In genomic region chr16:58589444-58589843, GRCm38 (mm10) we compare ENCODE assay signal across 24 mouse cellular contexts. TPM values are rescaled to one million over a fixed set of nuclear protein-coding genes. Genes with fewer than 3 reads are reported as not detected.
DNase-seq lines count a peak whose midpoint lies in the region; TF ChIP-seq lines count a peak whose summit lies in the region.
"Had no signal": no experiment of that assay in that cellular context is flagged by ENCODE, and none has a peak within 500 bp of the region (broad histone marks: within the 10 kb centered on the region; RNA-seq: fewer than 3 reads in every experiment).

No protein-coding gene starts in this region.

- peaks cover 0 to 7% of the 10 kb centered on the region in 2 experiments; a peak in 3 of 4 replicates for H3K4me1 ChIP-seq in CH12.LX (ENCODE audit: control insufficient read depth in 1 of 2, insufficient read depth in 2 of 2)

- H3K36me3 ChIP-seq in CH12.LX (replicated peaks in 1 of 2; ENCODE audit: control insufficient read depth in 1 of 2, insufficient read depth in 1 of 2, low read length in 1 of 2): no peaks in the 10 kb centered on the region
- H3K36me3 ChIP-seq: G1E had no signal

- no peak for TF ChIP-seq EP300 in CH12.LX (IDR thresholded peaks at IDR 0.05; ENCODE audit: low read length)

- H3K4me3 ChIP-seq in CH12.LX (replicated peaks in 1 of 3; ENCODE audit: low read depth in 2 of 3, low read length in 2 of 3, poor library complexity in 1 of 3): no peak overlapping the region

- H3K4me2 ChIP-seq in CH12.LX (ENCODE audit: insufficient read depth, low read depth, poor library complexity, severe bottlenecking): no peak overlapping the region

- no peaks in the 10 kb centered on the region for H3K79me2 ChIP-seq in CH12.LX (replicated peaks; ENCODE audit: control insufficient read depth, extremely low read depth, insufficient read depth, poor library complexity, severe bottlenecking)

- dilution Hi-C loops in CH12.LX (cut with MboI; ENCODE audit: extremely low pct_ligation_motif_present, extremely low pct_unique_long_range_greater_than_20kb, low sequenced_read_pairs): no loop called here

- in situ Hi-C loops in CH12.LX (cut with MboI; ENCODE audit: low pct_ligation_motif_present, low pct_unique_long_range_greater_than_20kb, low sequenced_read_pairs): no loop called here

- peak; percentile 39 for DNase-seq in CH12.LX (ENCODE audit: extremely low read depth)
- DNase-seq in left cerebral cortex, adult 18-20 months (ENCODE audit: low spot score in 2 of 2): no peak
- DNase-seq: adrenal gland, adult 2 months; adrenal gland, adult 8-10 months; adrenal gland, postnatal 10 days; adrenal gland, postnatal 14 days; adrenal gland, postnatal 25 days; adrenal gland, postnatal 36 days; B cell, adult 2 months; cerebellum, adult 11 months; cerebellum, adult 11-12 months; cerebellum, adult 18-20 months; cerebellum, adult 2 months; cerebellum, adult 8-10 months had no signal

- TF ChIP-seq POLR2A in CH12.LX (IDR thresholded peaks at IDR 0.05; ENCODE audit: low read depth, low read length): no peak

- H3K27ac ChIP-seq in CH12.LX (ENCODE audit: insufficient read depth, low read depth): no peak overlapping the region

- no peaks in the 10 kb centered on the region for H3K27me3 ChIP-seq in CH12.LX (replicated peaks)
- H3K27me3 ChIP-seq: Patski had no signal

- no peak for TF ChIP-seq CTCF in CH12.LX (conservative IDR thresholded peaks at IDR 0.05 in 1 of 2, IDR thresholded peaks at IDR 0.05 in 1 of 2; ENCODE audit: low read depth in 2 of 2, low read length in 2 of 2)

- TF ChIP-seq RAD21 in CH12.LX (IDR thresholded peaks at IDR 0.05; ENCODE audit: low read depth, low read length): no peak

- peaks cover 8% of the 10 kb centered on the region for H3K9me3 ChIP-seq in CH12.LX (replicated peaks; ENCODE audit: low read length)
- H3K9me3 ChIP-seq: G1E had no signal

- no peak overlapping the region for H3K9ac ChIP-seq in CH12.LX (ENCODE audit: insufficient read depth, low read depth)

TF ChIP-seq in CH12.LX, 34 proteins besides CTCF, POLR2A, EP300 and RAD21:
- TF ChIP-seq GABPA (IDR thresholded peaks at IDR 0.05; ENCODE audit: insufficient replicate concordance, low read depth, low read length) (no peak), BHLHE40 (IDR thresholded peaks at IDR 0.05; ENCODE audit: low read depth, low read length) (no peak), MAFK (IDR thresholded peaks at IDR 0.05; ENCODE audit: insufficient replicate concordance, low read length) (no peak), CHD1 (IDR thresholded peaks at IDR 0.05; ENCODE audit: low read depth, low read length) (peak; percentile 99), TCF12 (IDR thresholded peaks at IDR 0.05; ENCODE audit: low read depth, low read length) (peak; percentile 16; the same call in 1 of the 2 replicates), SIN3A (IDR thresholded peaks at IDR 0.05; ENCODE audit: low read length) (no peak), RCOR1 (conservative IDR thresholded peaks at IDR 0.05; ENCODE audit: low read depth, low read length) (no peak), ETS1 (conservative IDR thresholded peaks at IDR 0.05; ENCODE audit: low read depth, low read length) (no peak), IRF4 (IDR thresholded peaks at IDR 0.05; ENCODE audit: low read depth, low read length) (no peak)
TF ChIP-seq in CH12.LX: peak in this region for 2.

RNA-seq across cellular contexts. Expression of gene Gm813, which starts 27.3 kb away (rescaled TPM):
- total RNA-seq in CH12.LX (2012; rRNA removed) (not detected in 2 replicates), CH12.LX (2014; rRNA removed) (not detected in 2 replicates)
- not detected in 2 replicates for polyA plus RNA-seq in CH12.LX (2012; ENCODE audit: insufficient read length, low read depth)
- total RNA-seq in left cerebral cortex, adult 18-20 months (2021): not detected
- total RNA-seq: adrenal gland, adult 18-20 months; adrenal gland, adult 2 months; adrenal gland, adult 8-10 months; adrenal gland, postnatal 10 days; adrenal gland, postnatal 14 days; adrenal gland, postnatal 25 days; adrenal gland, postnatal 36 days; adrenal gland, postnatal 4 days; ES-E14; MEL had no signal
- polyA plus RNA-seq: activated CD4-positive, CD25-positive, alpha-beta regulatory T cell, adult 4 months; adrenal gland, adult 2 months; brain, embryonic 14.5 days; C2C12; CD4-positive, CD25-positive, alpha-beta regulatory T cell, adult 4 months; cerebellum, adult 2 months; G1E; Patski had no signal

RNA-seq across cellular contexts. Expression of gene E330017A01Rik, which starts 49.1 kb away (rescaled TPM):
- total RNA-seq in CH12.LX (2012; rRNA removed) (0.17 and 0.21 TPM in 2 replicates), CH12.LX (2014; rRNA removed) (not detected in 2 replicates)
- polyA plus RNA-seq in CH12.LX (2012; ENCODE audit: insufficient read length, low read depth): not detected in 2 replicates
- not detected for total RNA-seq in left cerebral cortex, adult 18-20 months (2021)
- total RNA-seq: adrenal gland, adult 18-20 months; adrenal gland, adult 2 months; adrenal gland, adult 8-10 months; adrenal gland, postnatal 10 days; adrenal gland, postnatal 14 days; adrenal gland, postnatal 25 days; adrenal gland, postnatal 36 days; adrenal gland, postnatal 4 days; ES-E14 had no signal
- polyA plus RNA-seq: activated CD4-positive, CD25-positive, alpha-beta regulatory T cell, adult 4 months; adrenal gland, adult 2 months; brain, embryonic 14.5 days; C2C12; CD4-positive, CD25-positive, alpha-beta regulatory T cell, adult 4 months; cerebellum, adult 2 months; G1E; Patski had no signal
